Mouse (Mus musculus): Measurements from ENCODE around the gene Vezf1. TPM values are rescaled to one million over a fixed set of nuclear protein-coding genes. Genes with fewer than 3 reads are reported as not detected.

Vezf1 gene
- polyA plus RNA-seq, 1 experiment from 2014 or later = 26.2 TPM

- no peaks in the 10 kb centered on the region for H3K27me3 ChIP-seq (ENCODE audit: control insufficient read depth, insufficient read depth, low read length)
- H3K36me3 ChIP-seq (ENCODE audit: control insufficient read depth, insufficient read depth, low read length) = no peaks in the 10 kb centered on the region
- WGBS = 93% methylated on average over 9 of the region's 9 CpGs
- ATAC-seq (ENCODE audit: insufficient number of reproducible peaks, insufficient read depth, low FRiP score, low read depth) = no peak
- no peak overlapping the region for H3K9ac ChIP-seq (ENCODE audit: low read length)
- no peak overlapping the region for H3K27ac ChIP-seq (replicated peaks in 1 of 2; ENCODE audit: control insufficient read depth in 1 of 2, insufficient read depth in 1 of 2, low read depth in 2 of 2, low read length in 2 of 2)
- no peaks in the 10 kb centered on the region for H3K9me3 ChIP-seq (ENCODE audit: control insufficient read depth, low read length)
- H3K4me1 ChIP-seq (ENCODE audit: control insufficient read depth in 2 of 2, insufficient read depth in 2 of 2, low read length in 2 of 2) = peaks cover 28 to 34% of the 10 kb centered on the region in 2 experiments
- no peak overlapping the region for H3K4me2 ChIP-seq (ENCODE audit: low read length)
- H3K4me3 ChIP-seq (ENCODE audit: control insufficient read depth in 1 of 2, insufficient read depth in 1 of 2, low read depth in 1 of 2, low read length in 2 of 2) = no peak overlapping the region
Measured at GRCm38 (mm10) chr11:88128461-88128860, 60.4 kb downstream of the Vezf1 start.

DNA sequence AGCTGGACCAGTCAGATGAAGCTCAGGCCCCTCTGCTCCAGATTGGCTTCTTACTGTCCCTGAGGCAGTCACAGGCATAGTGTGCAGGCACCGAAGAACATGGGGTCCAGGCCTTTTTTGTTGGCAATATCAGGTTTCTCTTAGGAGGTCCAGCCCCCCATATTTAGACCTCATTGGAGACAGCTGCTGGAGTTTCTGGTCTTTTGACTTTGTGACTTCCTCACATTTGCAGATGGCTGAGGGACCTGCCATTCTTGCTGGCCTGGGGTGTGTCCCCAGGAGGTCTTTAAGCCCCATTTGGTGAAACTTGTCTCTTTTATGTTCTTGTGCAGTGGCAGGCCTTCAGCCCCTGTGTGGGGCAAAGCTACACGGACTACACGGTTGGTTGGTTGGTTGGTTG is 61.2 kb downstream of the Vezf1 start:
- H3K4me3 ChIP-seq (ENCODE audit: control insufficient read depth in 1 of 2, insufficient read depth in 1 of 2, low read depth in 1 of 2, low read length in 2 of 2) = no peak overlapping the region
- peaks cover 22 to 29% of the 10 kb centered on the region in 2 experiments for H3K4me1 ChIP-seq (ENCODE audit: control insufficient read depth in 2 of 2, insufficient read depth in 2 of 2, low read length in 2 of 2)
- no peak overlapping the region for H3K4me2 ChIP-seq (ENCODE audit: low read length)
- 78% methylated on average over 3 of the region's 3 CpGs for WGBS
- no peak for ATAC-seq (ENCODE audit: insufficient number of reproducible peaks, insufficient read depth, low FRiP score, low read depth)
- H3K9me3 ChIP-seq (ENCODE audit: control insufficient read depth, low read length) = no peaks in the 10 kb centered on the region
- H3K27me3 ChIP-seq (ENCODE audit: control insufficient read depth, insufficient read depth, low read length) = no peaks in the 10 kb centered on the region
- H3K27ac ChIP-seq (replicated peaks in 1 of 2; ENCODE audit: control insufficient read depth in 1 of 2, insufficient read depth in 1 of 2, low read depth in 2 of 2, low read length in 2 of 2) = no peak overlapping the region
- H3K36me3 ChIP-seq (ENCODE audit: control insufficient read depth, insufficient read depth, low read length) = 0 out of 2 replicates have a peak, but pooled peaks cover under 1% of the 10 kb centered on the region
- no peak overlapping the region for H3K9ac ChIP-seq (ENCODE audit: low read length)

GRCm38 (mm10) chr11:88129935-88130334 is 61.9 kb downstream of the Vezf1 start:
- WGBS = 97% methylated on average over 10 of the region's 10 CpGs
- Histone ChIP-seq H3K27me3 (ENCODE audit: control insufficient read depth, insufficient read depth, low read length) (no peaks in the 10 kb centered on the region), H3K9ac (ENCODE audit: low read length) (no peak overlapping the region), H3K4me2 (ENCODE audit: low read length) (no peak overlapping the region), H3K4me3 (ENCODE audit: control insufficient read depth in 1 of 2, insufficient read depth in 1 of 2, low read depth in 1 of 2, low read length in 2 of 2) (no peak overlapping the region), H3K9me3 (ENCODE audit: control insufficient read depth, low read length) (no peaks in the 10 kb centered on the region), H3K36me3 (ENCODE audit: control insufficient read depth, insufficient read depth, low read length) (0 out of 2 replicates have a peak, but pooled peaks cover 3% of the 10 kb centered on the region), H3K4me1 (ENCODE audit: control insufficient read depth in 2 of 2, insufficient read depth in 2 of 2, low read length in 2 of 2) (peaks cover 22 to 28% of the 10 kb centered on the region in 2 experiments), H3K27ac (replicated peaks in 1 of 2; ENCODE audit: control insufficient read depth in 1 of 2, insufficient read depth in 1 of 2, low read depth in 2 of 2, low read length in 2 of 2) (no peak overlapping the region)
- ATAC-seq (ENCODE audit: insufficient number of reproducible peaks, insufficient read depth, low FRiP score, low read depth) = no peak

DNA sequence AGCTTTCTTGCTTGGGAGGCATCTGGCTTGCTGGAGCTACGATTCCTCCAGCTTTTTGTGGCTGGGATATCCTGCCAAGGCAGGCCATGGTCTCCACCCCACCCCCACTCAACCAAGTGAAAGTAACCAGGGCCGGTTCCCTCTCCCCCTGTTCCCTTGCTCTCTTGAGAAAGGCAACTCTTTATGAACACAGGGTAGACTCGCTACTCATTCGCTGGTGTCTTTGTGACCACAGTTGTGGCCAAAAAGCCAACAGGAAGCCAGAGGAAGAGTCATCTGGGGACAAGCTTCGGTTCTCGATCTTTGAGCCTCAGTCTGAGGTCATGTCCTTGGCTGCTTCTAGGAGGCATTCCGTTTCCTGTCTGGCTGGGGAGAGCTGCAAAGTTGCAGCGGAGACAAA is 63.8 kb downstream of the Vezf1 start:
- peak overlapping the region; percentile 55 for H3K4me2 ChIP-seq (ENCODE audit: low read length)
- peak overlapping the region in 1 of 2 experiments; percentile 6; a peak in 1 of 4 replicates for H3K4me3 ChIP-seq (ENCODE audit: control insufficient read depth in 1 of 2, insufficient read depth in 1 of 2, low read depth in 1 of 2, low read length in 2 of 2)
- ATAC-seq (ENCODE audit: insufficient number of reproducible peaks, insufficient read depth, low FRiP score, low read depth) = peak; percentile 39; the same call in 1 of the 2 replicates
- H3K27ac ChIP-seq (replicated peaks in 1 of 2; ENCODE audit: control insufficient read depth in 1 of 2, insufficient read depth in 1 of 2, low read depth in 2 of 2, low read length in 2 of 2) = peak overlapping the region; percentile 72 to 75
- peak overlapping the region; percentile 66 for H3K9ac ChIP-seq (ENCODE audit: low read length)
- H3K9me3 ChIP-seq (ENCODE audit: control insufficient read depth, low read length) = no peaks in the 10 kb centered on the region
- WGBS = 11% methylated on average over 8 of the region's 8 CpGs
- 0 out of 2 replicates have a peak, but pooled peaks cover 3% of the 10 kb centered on the region for H3K36me3 ChIP-seq (ENCODE audit: control insufficient read depth, insufficient read depth, low read length)
- no peaks in the 10 kb centered on the region for H3K27me3 ChIP-seq (ENCODE audit: control insufficient read depth, insufficient read depth, low read length)
- H3K4me1 ChIP-seq (ENCODE audit: control insufficient read depth in 2 of 2, insufficient read depth in 2 of 2, low read length in 2 of 2) = peaks cover 17 to 23% of the 10 kb centered on the region in 2 experiments

Other genes with a start within 250 kb of the Vezf1 start
- 0.11 TPM in 1 of 2 replicates, not detected in the other for gene Lpo, start 240.0 kb upstream of the Vezf1 start, polyA plus RNA-seq (2014; fragmentation: Nextera tagmentation; extraction: Ambion mirVana)
- 6.5 and 7.0 TPM in 2 replicates for gene Mks1, start 215.1 kb upstream of the Vezf1 start, polyA plus RNA-seq (2014; fragmentation: Nextera tagmentation; extraction: Ambion mirVana)
- gene Epx, start 192.7 kb upstream of the Vezf1 start, polyA plus RNA-seq (2014; fragmentation: Nextera tagmentation; extraction: Ambion mirVana) = 0.19 and 0.63 TPM in 2 replicates
- not detected in 2 replicates for gene Olfr462, start 176.0 kb upstream of the Vezf1 start, polyA plus RNA-seq (2014; fragmentation: Nextera tagmentation; extraction: Ambion mirVana)
- gene Olfr463, start 170.9 kb upstream of the Vezf1 start, polyA plus RNA-seq (2014; fragmentation: Nextera tagmentation; extraction: Ambion mirVana) = not detected in 2 replicates
- not detected in 2 replicates for gene Olfr464, start 147.3 kb upstream of the Vezf1 start, polyA plus RNA-seq (2014; fragmentation: Nextera tagmentation; extraction: Ambion mirVana)
- gene Dynll2, start 80.7 kb upstream of the Vezf1 start, polyA plus RNA-seq (2014; fragmentation: Nextera tagmentation; extraction: Ambion mirVana) = 15.7 and 17.3 TPM in 2 replicates
- 192 and 199 TPM in 2 replicates for gene Srsf1, start 20.9 kb upstream of the Vezf1 start, polyA plus RNA-seq (2014; fragmentation: Nextera tagmentation; extraction: Ambion mirVana)
- 14.3 and 17.0 TPM in 2 replicates for gene Cuedc1, start 29.8 kb downstream of the Vezf1 start, polyA plus RNA-seq (2014; fragmentation: Nextera tagmentation; extraction: Ambion mirVana)
- gene Mrps23, start 136.1 kb downstream of the Vezf1 start, polyA plus RNA-seq (2014; fragmentation: Nextera tagmentation; extraction: Ambion mirVana) = 95.0 and 97.4 TPM in 2 replicates
- not detected in 2 replicates for gene Ccdc182, start 225.8 kb downstream of the Vezf1 start, polyA plus RNA-seq (2014; fragmentation: Nextera tagmentation; extraction: Ambion mirVana)

All from heart, embryonic 14.5 days (tissue).